Mouse (Mus musculus): ENCODE measurements around the gene Vmn1r177. TPM values are rescaled to one million over a fixed set of nuclear protein-coding genes. Genes with fewer than 3 reads are reported as not detected.
"Not testable (repeated sequence)": the region's sequence is repeated elsewhere in the genome, so short reads cannot be mapped to it uniquely, and the experiment has no call there.

The Vmn1r177 gene
- polyA plus RNA-seq (2015; fragmentation: Nextera tagmentation; extraction: Ambion mirVana), result not detected in 2 replicates

DNA sequence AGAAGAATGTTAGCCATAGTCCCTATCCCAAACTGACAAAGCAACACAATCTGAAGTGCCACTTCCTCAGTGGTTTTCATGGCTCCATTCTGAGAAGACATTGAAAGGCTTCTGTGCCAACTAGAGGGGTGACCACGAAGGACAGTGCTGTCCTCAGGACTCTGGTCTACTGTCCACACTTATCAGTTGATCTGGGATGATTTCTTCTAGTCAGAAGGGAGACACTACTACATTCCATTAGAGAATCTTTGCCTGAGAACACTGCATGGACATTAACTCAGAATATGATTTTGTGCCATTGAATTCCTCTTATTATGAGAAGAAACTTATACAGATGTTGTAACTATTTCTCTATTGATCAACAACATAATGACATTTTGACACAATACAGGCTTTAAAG, at the start of gene Vmn1r177:
Gene Vmn1r177 (minus strand): TSS at position 101 of the 400 bp plus-strand sequence.
- WGBS (ENCODE audit: insufficient replicate concordance), result 10% methylated on average over 1 of the region's 1 CpGs
- not testable (repeated sequence) for H3K27me3 ChIP-seq; H3K27ac ChIP-seq; ATAC-seq (ENCODE audit: low read depth); H3K9ac ChIP-seq; H3K4me2 ChIP-seq; H3K4me3 ChIP-seq (replicated peaks); DNase-seq; H3K36me3 ChIP-seq; H3K9me3 ChIP-seq (replicated peaks); H3K4me1 ChIP-seq (replicated peaks)

DNA sequence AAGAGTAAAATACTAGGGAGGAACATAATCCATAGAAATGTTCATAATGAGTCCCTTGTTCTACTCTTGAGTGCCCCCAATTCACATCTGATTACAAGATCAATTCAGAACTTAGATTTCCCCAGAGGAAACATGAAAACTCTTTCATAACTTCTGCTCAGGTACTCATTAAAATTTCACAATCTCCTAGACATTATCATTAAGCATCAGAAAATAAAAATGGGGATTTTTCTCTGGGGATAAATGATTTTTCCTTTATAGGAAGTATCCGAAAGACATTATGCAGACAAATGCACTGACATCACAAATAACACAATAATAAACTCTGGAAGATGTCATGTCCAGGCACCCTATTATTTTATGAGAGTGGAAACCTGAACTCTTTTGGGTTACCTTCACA, 25.5 kb upstream of the Vmn1r177 start, which contains the start of gene Vmn1r178:
Gene Vmn1r178 (plus strand): TSS at position 301 of the 400 bp plus-strand sequence.
- 58% methylated on average over 1 of the region's 1 CpGs for WGBS (ENCODE audit: insufficient replicate concordance)

GRCm38 (mm10) chr7:23876918-23877317, 10.7 kb upstream of the Vmn1r177 start:
- not testable (repeated sequence) for H3K27me3 ChIP-seq; H3K4me1 ChIP-seq (replicated peaks); H3K4me2 ChIP-seq; H3K9me3 ChIP-seq (replicated peaks); ATAC-seq (ENCODE audit: low read depth); H3K27ac ChIP-seq; H3K36me3 ChIP-seq; H3K9ac ChIP-seq; DNase-seq; H3K4me3 ChIP-seq (replicated peaks)
- 45% methylated on average over 4 of the region's 4 CpGs for WGBS (ENCODE audit: insufficient replicate concordance)

More for the DNA sequence above, 25.5 kb upstream of the Vmn1r177 start, which contains the start of gene Vmn1r178:
- no peaks in the 10 kb centered on the region for H3K9me3 ChIP-seq (replicated peaks)
- no peak within 1 kb of the TSS for H3K9ac ChIP-seq
- no peak for DNase-seq
- H3K27me3 ChIP-seq, result no peaks in the 10 kb centered on the region
- H3K4me1 ChIP-seq (replicated peaks), result no peaks in the 10 kb centered on the region
- H3K4me3 ChIP-seq (replicated peaks), result no peak within 1 kb of the TSS
- no peak for ATAC-seq (ENCODE audit: low read depth)
- H3K36me3 ChIP-seq, result no peaks in the 10 kb centered on the region
- H3K4me2 ChIP-seq, result no peak within 1 kb of the TSS
- H3K27ac ChIP-seq, result no peak within 1 kb of the TSS

DNA sequence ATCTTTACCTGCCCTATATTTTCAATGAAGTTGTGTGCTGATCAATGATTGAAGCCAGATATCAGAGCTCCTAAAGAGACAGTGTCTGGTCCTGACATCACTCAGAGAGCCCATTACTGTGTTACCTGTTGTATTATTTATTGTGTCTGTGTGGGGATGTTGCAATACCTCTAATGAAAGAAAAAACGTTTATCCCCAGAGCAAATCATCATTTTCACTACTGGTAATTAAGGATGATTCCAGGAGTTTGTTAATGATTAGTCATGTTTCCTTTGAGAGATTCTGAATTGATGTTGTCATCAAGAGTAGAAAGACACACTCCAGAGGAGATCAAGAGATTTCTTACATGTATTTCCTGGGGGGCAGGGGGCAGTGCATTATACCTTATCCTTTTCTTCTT, 29.0 kb downstream of the Vmn1r177 start, which contains the start of gene Vmn1r176:
Gene Vmn1r176 (minus strand): TSS at position 101 of the 400 bp plus-strand sequence.
- no CpG with 5 or more reads among the region's 1 CpGs for WGBS (ENCODE audit: insufficient replicate concordance)
- H3K9me3 ChIP-seq (replicated peaks); H3K4me3 ChIP-seq (replicated peaks); H3K27ac ChIP-seq; H3K27me3 ChIP-seq; DNase-seq; H3K4me2 ChIP-seq; H3K9ac ChIP-seq; ATAC-seq (ENCODE audit: low read depth); H3K4me1 ChIP-seq (replicated peaks); H3K36me3 ChIP-seq: not testable (repeated sequence)

Other genes starting within 250 kb of the Vmn1r177 start
- not detected in 2 replicates for gene Vmn1r171, start 235.7 kb downstream of the Vmn1r177 start, polyA plus RNA-seq (2015; fragmentation: Nextera tagmentation; extraction: Ambion mirVana)
- not detected in 2 replicates for gene Vmn1r172, start 208.1 kb downstream of the Vmn1r177 start, polyA plus RNA-seq (2015; fragmentation: Nextera tagmentation; extraction: Ambion mirVana)
- not detected in 2 replicates for gene Vmn1r173, start 165.7 kb downstream of the Vmn1r177 start, polyA plus RNA-seq (2015; fragmentation: Nextera tagmentation; extraction: Ambion mirVana)
- gene Vmn1r174, start 114.2 kb downstream of the Vmn1r177 start, polyA plus RNA-seq (2015; fragmentation: Nextera tagmentation; extraction: Ambion mirVana), result not detected in 2 replicates
- gene Vmn1r175, start 55.8 kb downstream of the Vmn1r177 start, polyA plus RNA-seq (2015; fragmentation: Nextera tagmentation; extraction: Ambion mirVana), result not detected in 2 replicates
- not detected in 2 replicates for gene Vmn1r176, start 29.1 kb downstream of the Vmn1r177 start, polyA plus RNA-seq (2015; fragmentation: Nextera tagmentation; extraction: Ambion mirVana)
- not detected in 2 replicates for gene Vmn1r178, start 25.6 kb upstream of the Vmn1r177 start, polyA plus RNA-seq (2015; fragmentation: Nextera tagmentation; extraction: Ambion mirVana)
- gene Vmn1r179, start 60.5 kb upstream of the Vmn1r177 start, polyA plus RNA-seq (2015; fragmentation: Nextera tagmentation; extraction: Ambion mirVana), result not detected in 2 replicates
- not detected in 2 replicates for gene Vmn1r180, start 84.2 kb upstream of the Vmn1r177 start, polyA plus RNA-seq (2015; fragmentation: Nextera tagmentation; extraction: Ambion mirVana)
- not detected in 2 replicates for gene Vmn1r181, start 108.2 kb upstream of the Vmn1r177 start, polyA plus RNA-seq (2015; fragmentation: Nextera tagmentation; extraction: Ambion mirVana)
- not detected in 2 replicates for gene V1rd19, start 135.2 kb upstream of the Vmn1r177 start, polyA plus RNA-seq (2015; fragmentation: Nextera tagmentation; extraction: Ambion mirVana)
- not detected in 2 replicates for gene Vmn1r183, start 186.8 kb upstream of the Vmn1r177 start, polyA plus RNA-seq (2015; fragmentation: Nextera tagmentation; extraction: Ambion mirVana)
- 10.0 and 13.1 TPM in 2 replicates for gene Zfp180, start 215.5 kb upstream of the Vmn1r177 start, polyA plus RNA-seq (2015; fragmentation: Nextera tagmentation; extraction: Ambion mirVana)
- gene Zfp112, start 245.9 kb upstream of the Vmn1r177 start, polyA plus RNA-seq (2015; fragmentation: Nextera tagmentation; extraction: Ambion mirVana), result 1.0 TPM in 2 replicates

Measured in liver, embryonic 13.5 days (tissue).